Mouse (Mus musculus) ES-E14 (cell line): ENCODE results near the gene Nebl. TPM values are rescaled to one million over a fixed set of nuclear protein-coding genes. Genes with fewer than 3 reads are reported as not detected.

Source experiments
- DNase-seq: peaks from one replicate; pipeline ENCODE4 v3.0.0-alpha.2; 2013; ENCODE audit warnings: low read depth, low spot score
- H3K27ac ChIP-seq: 2 replicates; pipeline ENCODE4 v1.5.1; 2012; ENCODE audit warnings: low read depth, mild to moderate bottlenecking, low read length, moderate library complexity, mixed read lengths; ENCODE audit not compliant: poor library complexity, insufficient read depth, severe bottlenecking
- H3K36me3 ChIP-seq: 2 replicates; pipeline ENCODE4 v1.6.1; 2012; ENCODE audit warnings: mild to moderate bottlenecking, low read length, moderate library complexity, mixed read lengths; ENCODE audit not compliant: control insufficient read depth, poor library complexity, insufficient read depth, severe bottlenecking
- H3K4me1 ChIP-seq, 2 experiments: fragments of 150-350 bp in 1 of 2; sonication (generic) in 1 of 2; 2 replicates each; pipeline ENCODE4 v1.6.1; 2012; ENCODE audit warnings: low read length in 2 of 2, mild to moderate bottlenecking in 1 of 2, mixed read lengths in 1 of 2; ENCODE audit not compliant: control insufficient read depth in 2 of 2, insufficient read depth in 2 of 2, poor library complexity in 1 of 2
- H3K4me3 ChIP-seq, 2 experiments: fragments of 150-350 bp in 1 of 2; sonication (generic) in 1 of 2; 2 replicates each; pipeline ENCODE4 v1.5.1; 2012; ENCODE audit warnings: low read length in 2 of 2, low read depth in 1 of 2, mild to moderate bottlenecking in 1 of 2, mixed read lengths in 1 of 2; ENCODE audit not compliant: insufficient read depth in 1 of 2, poor library complexity in 1 of 2, severe bottlenecking in 1 of 2
- H3K9ac ChIP-seq: 2 replicates; pipeline ENCODE4 v1.6.1; 2012; ENCODE audit warnings: low read depth, mild to moderate bottlenecking, low read length, mixed read lengths; ENCODE audit not compliant: poor library complexity, insufficient read depth, severe bottlenecking
- H3K9me3 ChIP-seq: fragments of 150-350 bp; sonication (generic); 2 replicates; pipeline ENCODE4 v1.6.1; 2012; ENCODE audit warnings: low read depth, mild to moderate bottlenecking, low read length; ENCODE audit not compliant: control insufficient read depth, insufficient read depth
- CHD2 ChIP-seq: IDR thresholded peaks from 2 replicates; pipeline ENCODE4 v1.6.1; 2014; ENCODE audit warnings: mild to moderate bottlenecking, low read depth, low read length, inconsistent platforms
- HCFC1 ChIP-seq: IDR thresholded peaks from 2 replicates; pipeline ENCODE4 v1.6.1; 2012; ENCODE audit warnings: low read length, inconsistent platforms, borderline replicate concordance; ENCODE audit not compliant: insufficient read depth
- MAFK ChIP-seq: IDR thresholded peaks from 2 replicates; pipeline ENCODE4 v1.6.1; 2014; ENCODE audit warnings: mild to moderate bottlenecking, low read depth, low read length, inconsistent platforms; ENCODE audit not compliant: insufficient read depth
- ZC3H11A ChIP-seq: IDR thresholded peaks from 2 replicates; pipeline ENCODE4 v1.6.1; 2012; ENCODE audit warnings: low read depth, mild to moderate bottlenecking, inconsistent platforms, low read length, borderline replicate concordance
- ZNF384 ChIP-seq: IDR thresholded peaks from 2 replicates; pipeline ENCODE4 v1.6.1; 2012; ENCODE audit warnings: low read depth, low read length, inconsistent platforms
- in situ Hi-C, 2 experiments: fragments of 600-800 bp; cut with MboI; formaldehyde crosslinking; loops; one replicate each; pipeline ENCODE4 v1.15.1; 2025; ENCODE audit warnings: low sequenced_read_pairs in 2 of 2, inconsistent platforms in 1 of 2; ENCODE audit not compliant: unreplicated experiment in 2 of 2
- total RNA-seq: library from RNA; depleted of rRNA; stranded (reverse); fragments of 300-350 nt; gene quantifications from 2 replicates; pipeline ENCODE4 v1.2.3, GENCODE M21; 2012

The Nebl gene
- total RNA-seq, 1 experiment, result 1.2 TPM

- H3K36me3 ChIP-seq, result no peaks in the 10 kb centered on the region
- H3K4me3 ChIP-seq, result peak overlapping the region in 1 of 2 experiments; percentile 90; a peak in 1 of 4 replicates
- H3K9me3 ChIP-seq, result no peaks in the 10 kb centered on the region
- H3K4me1 ChIP-seq, result peaks cover 0 to 7% of the 10 kb centered on the region in 2 experiments; a peak in 1 of 4 replicates
- in situ Hi-C loops, result no loop called here
- H3K27ac ChIP-seq, result no peak overlapping the region
- TF ChIP-seq ZC3H11A, result no peak
- no peak for TF ChIP-seq MAFK
- no peak for TF ChIP-seq ZNF384
- no peak for TF ChIP-seq HCFC1
- TF ChIP-seq CHD2, result no peak
- no peak for DNase-seq
- H3K9ac ChIP-seq, result no peak overlapping the region
Observed at GRCm38 (mm10) chr2:17731831-17732200, 552 bp upstream of the Nebl start.

GRCm38 (mm10) chr2:17730648-17730956, 662 bp downstream of the Nebl start:
- in situ Hi-C loops, result no loop called here
- no peak for DNase-seq
- H3K36me3 ChIP-seq, result no peaks in the 10 kb centered on the region
- H3K4me3 ChIP-seq, result peak overlapping the region; percentile 67 to 90
- no peak overlapping the region for H3K27ac ChIP-seq
- TF ChIP-seq ZNF384 (no peak), CHD2 (no peak), MAFK (no peak), ZC3H11A (no peak), HCFC1 (no peak)
- H3K9me3 ChIP-seq, result no peaks in the 10 kb centered on the region
- H3K9ac ChIP-seq, result peak overlapping the region; percentile 52
- peaks cover 0 to 7% of the 10 kb centered on the region in 2 experiments; a peak in 1 of 4 replicates for H3K4me1 ChIP-seq

- Histone ChIP-seq H3K9me3 (no peaks in the 10 kb centered on the region), H3K9ac (no peak overlapping the region), H3K36me3 (no peaks in the 10 kb centered on the region), H3K4me1 (peaks cover 0 to 7% of the 10 kb centered on the region in 2 experiments; a peak in 1 of 4 replicates), H3K4me3 (peak overlapping the region; percentile 67 to 90), H3K27ac (no peak overlapping the region)
- in situ Hi-C loops, result no loop called here
- DNase-seq, result no peak
- no peak for TF ChIP-seq ZNF384
- TF ChIP-seq CHD2, result no peak
- no peak for TF ChIP-seq HCFC1
- TF ChIP-seq MAFK, result no peak
Observed at GRCm38 (mm10) chr2:17729770-17730647, 1.3 kb downstream of the Nebl start.

- H3K9me3 ChIP-seq, result no peaks in the 10 kb centered on the region
- in situ Hi-C loops, result no loop called here
- TF ChIP-seq ZNF384, result no peak
- TF ChIP-seq MAFK, result no peak
- TF ChIP-seq ZC3H11A, result no peak
- no peak for TF ChIP-seq HCFC1
- TF ChIP-seq CHD2, result no peak
- no peak overlapping the region for H3K9ac ChIP-seq
- H3K4me3 ChIP-seq, result no peak overlapping the region
- H3K4me1 ChIP-seq, result no peaks in the 10 kb centered on the region
- DNase-seq, result no peak
- no peaks in the 10 kb centered on the region for H3K36me3 ChIP-seq
- H3K27ac ChIP-seq, result no peak overlapping the region
Observed at GRCm38 (mm10) chr2:17724405-17724804, 6.9 kb downstream of the Nebl start.
